Mouse (Mus musculus) liver, adult 2 months (tissue): ENCODE data around the gene Sox1. TPM values are rescaled to one million over a fixed set of nuclear protein-coding genes. Genes with fewer than 3 reads are reported as not detected.

ENCODE experiments used
- DNase-seq: peaks from one replicate; pipeline ENCODE4 v3.0.0-alpha.2; 2011; ENCODE audit warnings: low read depth, low spot score; ENCODE audit errors: extremely low read depth
- H3K27ac ChIP-seq: fragments of 200-500 bp; replicated peaks from 2 replicates; pipeline ENCODE4 v1.5.1; 2012; ENCODE audit warnings: low read depth, mild to moderate bottlenecking, control low read depth, inconsistent platforms, low read length; ENCODE audit not compliant: insufficient read depth
- H3K27me3 ChIP-seq: fragments of 200-500 bp; 2 replicates; pipeline ENCODE4 v1.6.1; 2012; ENCODE audit warnings: mild to moderate bottlenecking, moderate library complexity, low read length, inconsistent platforms; ENCODE audit not compliant: control insufficient read depth, insufficient read depth
- H3K36me3 ChIP-seq: fragments of 200-500 bp; 2 replicates; pipeline ENCODE4 v1.6.1; 2012; ENCODE audit warnings: low read length, inconsistent platforms; ENCODE audit not compliant: control insufficient read depth, insufficient read depth
- H3K4me1 ChIP-seq: fragments of 200-500 bp; 2 replicates; pipeline ENCODE4 v1.6.1; 2011; ENCODE audit warnings: low read length; ENCODE audit not compliant: control insufficient read depth, insufficient read depth
- H3K4me3 ChIP-seq: fragments of 200-500 bp; 2 replicates; pipeline ENCODE4 v1.5.1; 2011; ENCODE audit warnings: low read depth, mild to moderate bottlenecking, control low read depth, low read length, moderate library complexity; ENCODE audit not compliant: insufficient read depth
- H3K79me2 ChIP-seq: fragments of 200-500 bp; 2 replicates; pipeline ENCODE4 v1.6.1; 2012; ENCODE audit warnings: inconsistent platforms, mild to moderate bottlenecking, low read length, moderate library complexity; ENCODE audit not compliant: control insufficient read depth, insufficient read depth
- H3K9ac ChIP-seq: fragments of 200-500 bp; 2 replicates; pipeline ENCODE4 v1.6.1; 2012; ENCODE audit warnings: low read depth, mild to moderate bottlenecking, control low read depth, inconsistent platforms, low read length
- CTCF ChIP-seq: fragments of 200-500 bp; IDR thresholded peaks from 2 replicates; pipeline ENCODE4 v1.5.1; 2011; ENCODE audit warnings: low read depth, low read length, control low read depth
- POLR2A ChIP-seq: fragments of 200-500 bp; IDR thresholded peaks from 2 replicates; pipeline ENCODE4 v1.6.1; 2011; ENCODE audit warnings: low read length, control low read depth; ENCODE audit not compliant: insufficient read depth; ENCODE audit errors: extremely low read depth
- WGBS: fragments of 180-500 bp; shearing (Covaris S2); methylation state at CpG from one replicate; pipeline ENCODE4 v1.1.7; 2018; 5-methylcytosine and 5-hydroxymethylcytosine counted together
- polyA plus RNA-seq: library from polyadenylated mRNA; depleted of rRNA; stranded (reverse); fragments of >200 nt; gene quantifications from 2 replicates; pipeline ENCODE4 v1.2.3, GENCODE M21; 2012
- total RNA-seq: library from RNA; depleted of rRNA; stranded (reverse); fragments of >200 nt; gene quantifications from 2 replicates; pipeline ENCODE4 v1.2.3, GENCODE M21; 2014

The Sox1 gene
- total and polyA plus RNA-seq, 2 experiments: not detected

GRCm38 (mm10) chr8:12427886-12428799, 33.0 kb downstream of the Sox1 start:
- no peaks in the 10 kb centered on the region for H3K79me2 ChIP-seq
- WGBS: 21% methylated on average over 26 of the region's 26 CpGs
- no peak for TF ChIP-seq CTCF
- no peak for TF ChIP-seq POLR2A
- peaks cover 10% of the 10 kb centered on the region; the same call in 1 of the 2 replicates for H3K27me3 ChIP-seq
- no peak for DNase-seq
- H3K4me1 ChIP-seq: no peaks in the 10 kb centered on the region
- H3K27ac ChIP-seq: no peak overlapping the region
- H3K4me3 ChIP-seq: no peak overlapping the region
- no peak overlapping the region for H3K9ac ChIP-seq
- H3K36me3 ChIP-seq: no peaks in the 10 kb centered on the region

GRCm38 (mm10) chr8:12428931-12429330, 33.8 kb downstream of the Sox1 start:
- Histone ChIP-seq H3K36me3 (no peaks in the 10 kb centered on the region), H3K27me3 (peaks cover 10% of the 10 kb centered on the region; the same call in 1 of the 2 replicates), H3K4me3 (no peak overlapping the region), H3K79me2 (no peaks in the 10 kb centered on the region), H3K4me1 (no peaks in the 10 kb centered on the region), H3K9ac (no peak overlapping the region), H3K27ac (no peak overlapping the region)
- DNase-seq: no peak
- WGBS: 42% methylated on average over 5 of the region's 5 CpGs
- no peak for TF ChIP-seq CTCF

DNA sequence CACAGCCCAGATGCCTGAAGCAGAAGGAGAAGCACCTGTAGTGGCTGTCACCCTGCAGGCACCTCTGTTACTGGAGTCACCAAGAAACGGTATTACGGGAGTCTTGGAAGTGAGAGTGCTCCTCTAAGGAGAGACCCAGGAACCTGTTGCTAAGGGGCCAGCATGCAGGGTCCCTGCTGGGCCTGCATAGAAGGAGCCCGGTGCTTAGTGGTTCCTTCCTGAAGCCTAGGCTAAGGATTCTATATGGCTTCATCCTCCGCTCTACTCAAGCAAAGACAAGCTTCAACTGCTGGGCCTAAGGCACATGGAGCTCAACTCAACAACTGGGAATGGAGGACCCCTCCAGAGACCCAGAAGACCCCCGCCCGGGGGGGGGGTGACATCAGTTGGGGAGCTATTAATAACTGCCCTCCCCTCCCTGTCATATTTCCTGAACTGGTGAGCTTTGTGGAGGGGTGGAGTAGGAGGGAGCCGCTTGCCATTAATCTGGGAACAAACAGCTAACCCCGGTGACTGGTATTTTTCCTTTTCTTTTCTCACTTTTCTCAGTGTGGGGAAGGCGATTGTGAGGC, 34.6 kb downstream of the Sox1 start:
- H3K4me3 ChIP-seq: no peak overlapping the region
- H3K9ac ChIP-seq: no peak overlapping the region
- 15% methylated on average over 9 of the region's 9 CpGs for WGBS
- no peaks in the 10 kb centered on the region for H3K36me3 ChIP-seq
- no peaks in the 10 kb centered on the region for H3K79me2 ChIP-seq
- DNase-seq: no peak
- TF ChIP-seq CTCF (no peak), POLR2A (no peak)
- no peak overlapping the region for H3K27ac ChIP-seq
- no peaks in the 10 kb centered on the region for H3K4me1 ChIP-seq
- peaks cover 10% of the 10 kb centered on the region; the same call in 1 of the 2 replicates for H3K27me3 ChIP-seq

DNA sequence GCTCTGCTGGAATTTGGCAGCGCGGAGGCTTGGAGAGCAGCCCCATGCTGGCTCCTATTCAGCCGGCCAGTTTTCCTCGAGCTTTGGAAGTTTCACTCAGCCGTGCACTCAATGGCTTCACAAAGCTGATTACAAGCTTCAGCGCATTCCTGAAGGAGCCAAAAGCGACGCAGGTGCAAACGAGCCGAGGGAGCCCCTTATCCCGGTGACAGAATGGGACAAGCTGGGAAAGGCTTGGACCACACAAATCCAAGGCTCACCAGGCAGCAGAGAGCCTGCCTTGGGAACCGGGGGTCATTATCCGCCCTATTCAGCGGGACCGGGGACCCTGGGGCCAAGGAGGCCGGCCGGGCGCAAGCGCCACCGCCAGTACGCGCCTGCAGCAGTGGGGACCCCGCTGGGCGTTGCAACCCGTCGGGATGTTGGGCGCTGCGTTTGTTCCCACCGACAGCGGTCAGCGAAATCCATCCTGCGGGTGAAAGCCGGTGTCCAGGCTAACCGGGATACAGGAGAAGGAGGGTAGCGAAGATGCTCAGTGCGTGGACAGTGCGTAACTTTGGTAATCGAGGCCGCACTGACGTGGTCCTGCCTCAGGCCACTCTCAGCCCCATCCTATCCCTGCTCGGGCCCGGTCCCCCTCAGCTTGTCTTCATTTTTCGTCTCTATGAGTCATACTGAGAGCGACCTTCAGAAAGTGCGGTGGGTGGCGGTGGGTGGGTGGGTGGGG, 35.2 kb downstream of the Sox1 start:
- H3K9ac ChIP-seq: no peak overlapping the region
- TF ChIP-seq CTCF: no peak
- TF ChIP-seq POLR2A: no peak
- no peaks in the 10 kb centered on the region for H3K36me3 ChIP-seq
- H3K27me3 ChIP-seq: peaks cover 10% of the 10 kb centered on the region; the same call in 1 of the 2 replicates
- H3K27ac ChIP-seq: no peak overlapping the region
- DNase-seq: no peak
- H3K79me2 ChIP-seq: no peaks in the 10 kb centered on the region
- H3K4me1 ChIP-seq: no peaks in the 10 kb centered on the region
- WGBS: 3% methylated on average over 46 of the region's 46 CpGs
- H3K4me3 ChIP-seq: no peak overlapping the region

DNA sequence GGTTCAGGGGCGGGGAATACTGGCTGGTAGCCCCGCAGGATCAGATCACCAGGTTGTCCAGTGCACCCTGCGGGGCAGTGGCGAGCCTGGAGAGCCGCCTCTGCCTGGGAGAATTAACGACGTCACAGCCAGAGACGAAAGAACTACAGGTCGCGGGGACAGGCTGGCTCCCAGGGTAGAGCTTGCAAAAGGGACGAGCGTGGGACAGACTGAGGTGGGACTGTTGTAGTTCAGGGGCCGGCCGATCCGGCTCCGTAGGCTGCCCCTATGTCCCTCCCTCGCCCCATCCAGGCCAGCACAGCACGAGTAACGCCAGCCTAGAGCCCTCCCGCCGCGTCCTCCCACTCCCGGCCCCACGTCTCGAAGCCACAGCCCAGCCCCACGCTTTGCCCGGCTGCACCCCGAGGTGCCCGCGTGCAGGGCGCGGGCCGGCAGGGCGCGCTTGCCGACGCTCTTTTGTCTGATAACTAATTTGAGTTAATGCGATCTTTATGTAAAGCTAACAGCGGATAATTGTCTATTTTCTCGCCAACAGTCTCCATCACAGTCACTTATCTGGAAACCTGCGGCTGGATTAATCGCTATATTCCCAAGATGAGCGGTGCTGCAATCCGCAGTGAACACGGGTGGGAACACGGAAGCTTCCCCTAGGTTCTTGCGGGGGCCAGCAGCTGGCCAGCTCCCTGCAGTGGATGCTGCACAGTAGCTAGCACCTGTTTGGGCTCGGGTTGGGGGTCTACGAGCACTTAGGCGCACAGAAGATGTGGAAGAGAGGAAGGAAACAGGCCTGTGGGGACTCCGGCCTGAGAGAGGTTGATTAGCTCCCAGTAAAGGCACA, 36.0 kb downstream of the Sox1 start:
- Histone ChIP-seq H3K27me3 (peaks cover 10% of the 10 kb centered on the region; the same call in 1 of the 2 replicates), H3K27ac (no peak overlapping the region), H3K36me3 (no peaks in the 10 kb centered on the region), H3K4me1 (no peaks in the 10 kb centered on the region), H3K79me2 (no peaks in the 10 kb centered on the region), H3K4me3 (no peak overlapping the region), H3K9ac (no peak overlapping the region)
- no peak for DNase-seq
- TF ChIP-seq CTCF (no peak), POLR2A (no peak)
- 3% methylated on average over 51 of the region's 51 CpGs for WGBS
